Mouse (Mus musculus) small intestine, adult 2 months (tissue): ENCODE measurements around the gene Mcm10.

Source experiments
- CTCF ChIP-seq: fragments of 200-500 bp; IDR thresholded peaks from 2 replicates; pipeline ENCODE4 v1.5.1; 2012; ENCODE audit warnings: low read depth, mild to moderate bottlenecking, control low read depth, inconsistent platforms, low read length, moderate library complexity, mixed read lengths; ENCODE audit not compliant: insufficient replicate concordance, insufficient read length; ENCODE audit errors: extremely low read depth
- POLR2A ChIP-seq: fragments of 200-500 bp; IDR thresholded peaks from 2 replicates; pipeline ENCODE4 v1.6.1; 2012; ENCODE audit warnings: low read depth, mild to moderate bottlenecking, control low read depth, inconsistent platforms, low read length, moderate library complexity

- no peak for TF ChIP-seq POLR2A
- no peak for TF ChIP-seq CTCF
Measured at GRCm38 (mm10) chr2:4969083-4969482, 43.5 kb downstream of the Mcm10 start.
